Mouse (Mus musculus): ENCODE measurements around the gene Gm11146.

Gm11146 gene

DNA sequence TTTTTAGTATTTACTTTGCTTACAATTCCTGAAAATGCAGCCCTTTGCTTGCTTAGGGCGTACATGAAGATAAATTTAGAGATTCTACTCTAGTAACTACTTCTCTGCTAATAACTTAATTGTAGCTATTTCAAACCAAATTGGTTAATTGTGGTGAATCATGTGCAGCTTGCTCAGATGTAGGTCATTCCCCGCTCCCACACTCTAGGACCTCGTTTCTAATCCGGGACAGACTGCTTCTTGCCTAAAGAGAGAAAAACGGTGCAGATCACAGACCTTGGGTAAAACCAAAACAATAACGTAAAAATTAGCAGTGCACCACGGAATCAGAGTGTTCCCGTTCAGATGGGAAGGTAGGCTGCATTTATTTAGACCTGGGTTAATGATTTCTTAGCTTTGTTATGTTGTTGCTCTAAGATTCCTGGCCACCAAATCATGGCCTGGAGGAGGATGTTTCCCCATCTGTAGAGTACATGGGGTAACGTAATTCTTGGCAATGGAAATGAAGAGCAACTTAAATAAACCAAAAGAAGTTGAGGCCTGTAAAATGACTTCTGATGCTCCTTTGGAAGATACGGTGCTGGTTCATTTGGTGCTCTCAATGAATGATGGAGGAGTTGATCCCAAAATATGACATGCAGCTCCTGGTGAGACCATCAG, 45.3 kb downstream of the Gm11146 start:
- no peak for DNase-seq (ENCODE audit: low spot score in 2 of 2)

DNA sequence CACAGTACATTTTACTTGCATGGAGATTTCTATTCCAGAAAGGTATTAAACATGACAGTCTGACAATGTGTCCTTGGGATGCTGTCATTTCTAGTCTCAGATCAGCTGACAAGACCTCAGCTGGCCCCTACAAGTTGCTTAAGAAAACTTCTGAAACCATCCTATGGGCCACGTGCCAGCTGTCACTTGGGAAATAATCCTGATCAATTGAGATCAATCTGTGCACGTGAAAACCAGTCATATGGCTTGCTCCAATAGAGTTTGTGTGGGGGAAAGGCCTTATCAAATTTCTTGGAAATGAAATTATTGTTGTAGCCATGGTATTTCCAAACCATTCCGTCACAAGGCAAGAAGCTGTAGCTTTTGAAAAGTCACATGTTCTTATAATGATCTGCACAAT, 50.8 kb downstream of the Gm11146 start:
- DNase-seq (ENCODE audit: low spot score in 2 of 2) = no peak
